Mouse (Mus musculus) limb, embryonic 10.5 days (tissue): ENCODE measurements around the gene H2afv. TPM values are rescaled to one million over a fixed set of nuclear protein-coding genes. Genes with fewer than 3 reads are reported as not detected.

Experiments used
- DNase-seq: peaks from one replicate; pipeline ENCODE4 v3.0.0-alpha.2; 2017; ENCODE audit warnings: low spot score
- H3K27ac ChIP-seq: fragments of 300-500 bp; sonication (generic); 2 replicates; pipeline ENCODE4 v1.5.1; 2016; ENCODE audit warnings: mild to moderate bottlenecking
- H3K27me3 ChIP-seq: fragments of 300-500 bp; sonication (generic); 2 replicates; pipeline ENCODE4 v1.6.1; 2016; ENCODE audit warnings: low read depth, mild to moderate bottlenecking; ENCODE audit not compliant: poor library complexity, severe bottlenecking
- H3K36me3 ChIP-seq: fragments of 300-500 bp; sonication (generic); 2 replicates; pipeline ENCODE4 v1.6.1; 2016; ENCODE audit warnings: mild to moderate bottlenecking, moderate library complexity
- H3K4me1 ChIP-seq: fragments of 300-500 bp; sonication (generic); 2 replicates; pipeline ENCODE4 v1.6.1; 2016
- H3K4me3 ChIP-seq: fragments of 300-500 bp; sonication (generic); 2 replicates; pipeline ENCODE4 v1.5.1; 2016; ENCODE audit warnings: mild to moderate bottlenecking, moderate library complexity
- H3K9me3 ChIP-seq: fragments of 300-500 bp; sonication (generic); replicated peaks from 2 replicates; pipeline ENCODE4 v1.6.1; 2016; ENCODE audit warnings: mild to moderate bottlenecking
- WGBS: fragments of 180-500 bp; shearing (Covaris S2); methylation state at CpG from one replicate; pipeline ENCODE4 v1.1.7; 2016; 5-methylcytosine and 5-hydroxymethylcytosine counted together
- microRNA-seq: library from miRNA; unstranded; fragments of <30 nt; microRNA quantifications from one replicate; pipeline ENCODE4, GENCODE M21; 2017
- polyA plus RNA-seq: library from polyadenylated mRNA; unstranded; fragments of >200 nt; fragmentation: Nextera tagmentation; extraction: Ambion mirVana; gene quantifications from 2 replicates; pipeline ENCODE4 v1.2.1, GENCODE M21; 2016

Gene H2afv
- polyA plus RNA-seq, 1 experiment from 2014 or later, result 781 TPM

DNA sequence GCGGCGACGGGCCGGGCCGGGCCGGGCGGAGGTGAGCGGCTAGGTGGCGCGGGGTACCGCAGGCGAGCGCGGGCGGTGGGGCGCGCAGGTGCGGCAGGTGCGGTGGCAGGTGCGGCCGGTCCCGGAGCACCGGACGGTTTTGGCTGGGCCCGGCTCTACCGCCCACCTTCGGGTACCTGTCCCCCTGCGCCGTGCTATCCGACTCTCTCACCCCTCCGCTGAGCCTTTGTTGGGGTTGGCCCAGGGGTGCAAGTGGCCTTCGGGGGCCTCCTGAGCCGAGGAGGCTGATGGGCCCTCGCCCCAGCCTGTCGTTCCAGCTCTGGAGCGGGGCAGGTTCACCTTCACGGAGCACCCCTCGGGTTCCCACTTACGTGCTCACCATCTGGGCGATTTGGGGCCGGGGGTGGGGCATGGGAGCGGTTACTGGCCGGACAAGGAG is 54.7 kb downstream of the H2afv start:
- Histone ChIP-seq H3K9me3 (no peaks in the 10 kb centered on the region), H3K27ac (peak overlapping the region; percentile 92), H3K4me3 (peak overlapping the region; percentile 84), H3K27me3 (no peaks in the 10 kb centered on the region), H3K4me1 (peaks cover 23% of the 10 kb centered on the region), H3K36me3 (peaks cover 28% of the 10 kb centered on the region)
- peak; percentile 56 for DNase-seq
- 6% methylated on average over 43 of the region's 43 CpGs for WGBS

DNA sequence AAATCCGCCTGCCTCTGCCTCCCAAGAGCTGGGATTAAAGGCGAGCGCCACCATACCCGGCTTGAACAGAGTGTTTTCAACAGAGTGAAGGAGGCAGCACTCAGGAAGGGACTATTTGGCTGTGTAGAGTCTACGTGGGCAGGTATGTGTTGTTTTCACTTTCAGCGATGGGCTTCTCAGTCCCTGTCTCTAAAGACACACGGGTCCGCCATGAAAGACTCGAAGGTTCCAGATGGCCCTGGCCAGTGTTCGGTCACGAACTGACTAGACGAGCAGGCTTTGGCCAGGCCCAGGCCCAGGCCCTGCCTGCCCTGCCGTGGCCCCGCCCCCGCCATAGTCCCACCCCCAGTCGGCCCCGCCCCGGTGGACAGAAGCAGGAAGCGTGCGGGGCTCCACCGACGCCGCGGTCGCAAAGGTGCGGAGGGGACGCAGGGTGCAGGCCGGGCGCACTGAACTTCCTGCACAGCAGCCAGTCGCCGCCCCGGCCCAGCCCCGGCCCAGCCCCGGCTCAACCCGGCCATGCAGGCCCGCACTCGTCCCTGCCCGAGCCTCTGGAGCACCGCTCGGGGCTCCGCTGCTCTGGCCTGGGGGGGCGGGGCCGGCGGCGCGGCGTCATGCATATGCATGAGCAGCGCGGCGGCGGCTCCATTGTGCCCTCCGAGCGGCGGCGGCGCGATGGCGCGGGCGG is 55.4 kb downstream of the H2afv start, which contains the start of gene Zmiz2:
Gene Zmiz2, plus strand, starts transcription at position 349 of the 688 bp plus-strand sequence.
- H3K36me3 ChIP-seq, result peaks cover 21% of the 10 kb centered on the region
- peak within 1 kb of the TSS; percentile 92 for H3K27ac ChIP-seq
- no peaks in the 10 kb centered on the region for H3K9me3 ChIP-seq
- DNase-seq, result peak; percentile 98
- peak within 1 kb of the TSS; percentile 84 for H3K4me3 ChIP-seq
- H3K27me3 ChIP-seq, result no peaks in the 10 kb centered on the region
- peaks cover 23% of the 10 kb centered on the region for H3K4me1 ChIP-seq
- 10% methylated on average over 52 of the region's 60 CpGs for WGBS

DNA sequence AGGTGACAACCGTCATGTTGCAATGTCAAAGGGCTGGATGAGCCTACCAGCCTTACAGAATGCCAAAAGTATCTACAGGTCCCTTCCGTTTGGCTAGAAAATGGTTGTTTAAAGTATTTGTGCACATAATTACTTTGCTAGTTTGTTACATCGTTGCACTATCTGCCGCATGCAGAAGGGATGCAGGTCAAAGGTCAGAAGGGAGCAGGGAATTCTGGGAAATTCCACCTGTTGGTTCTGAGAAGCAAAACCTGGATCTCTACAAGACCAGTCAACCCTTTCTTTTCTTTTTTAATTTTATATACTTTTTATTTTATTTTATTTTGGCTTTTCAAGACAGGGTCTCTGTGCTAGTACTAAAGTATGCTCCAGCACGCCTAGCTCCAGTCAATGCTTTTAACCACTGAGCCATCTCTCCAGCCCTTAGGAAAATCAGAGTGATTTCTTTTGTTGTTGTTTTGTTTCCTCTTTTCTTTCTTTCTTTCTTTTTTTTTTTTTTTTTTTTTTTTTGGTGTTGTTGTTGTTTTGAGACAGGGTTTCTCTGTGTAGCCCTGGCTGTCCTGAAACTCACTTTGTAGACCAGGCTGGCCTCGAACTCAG is 56.0 kb downstream of the H2afv start:
- H3K4me1 ChIP-seq, result peaks cover 23% of the 10 kb centered on the region
- peak overlapping the region; percentile 92 for H3K27ac ChIP-seq
- peak overlapping the region; percentile 84 for H3K4me3 ChIP-seq
- DNase-seq, result no peak
- no peaks in the 10 kb centered on the region for H3K27me3 ChIP-seq
- H3K36me3 ChIP-seq, result peaks cover 20% of the 10 kb centered on the region
- 91% methylated on average over 6 of the region's 6 CpGs for WGBS
- H3K9me3 ChIP-seq, result no peaks in the 10 kb centered on the region

DNA sequence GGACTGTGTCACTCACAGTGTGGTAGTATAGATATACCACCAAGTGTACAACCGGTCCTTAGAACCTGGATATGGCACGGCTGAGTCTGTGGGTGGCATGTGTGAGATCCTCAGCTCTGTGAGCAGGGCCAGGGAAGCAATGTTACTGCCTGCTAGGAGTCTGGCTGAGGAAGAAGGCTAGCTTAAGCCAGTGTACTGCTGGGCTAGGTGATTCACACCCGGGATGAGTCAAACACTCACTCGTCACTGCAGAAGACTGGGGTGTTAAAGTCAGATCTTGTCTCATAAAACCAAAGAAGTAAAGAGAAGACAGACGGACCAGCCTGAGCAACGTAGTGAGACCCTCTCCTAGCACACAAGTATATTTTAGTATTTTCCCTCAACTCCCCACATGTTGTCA is 63.3 kb downstream of the H2afv start:
- no peaks in the 10 kb centered on the region for H3K27me3 ChIP-seq
- WGBS, result 81% methylated on average over 6 of the region's 6 CpGs
- no peak overlapping the region for H3K27ac ChIP-seq
- H3K4me3 ChIP-seq, result no peak overlapping the region
- no peaks in the 10 kb centered on the region for H3K9me3 ChIP-seq
- no peak for DNase-seq
- no peaks in the 10 kb centered on the region for H3K36me3 ChIP-seq
- H3K4me1 ChIP-seq, result no peaks in the 10 kb centered on the region

Small RNA genes lying within 50 kb of the gene (microRNA-seq; reads per million reads assigned to microRNA genes)
- not detected for gene Gm22123
- gene Mir7651, result not detected

Other genes starting within 250 kb of the H2afv start
- gene A730071L15Rik, start 244.4 kb downstream of the H2afv start, polyA plus RNA-seq, result 0.29 and 0.53 TPM in 2 replicates
- 52.2 and 55.3 TPM in 2 replicates for gene Nudcd3, start 244.0 kb downstream of the H2afv start, polyA plus RNA-seq
- gene Npc1l1, start 214.3 kb downstream of the H2afv start, polyA plus RNA-seq, result 0.03 TPM in 1 of 2 replicates, not detected in the other
- 133 and 154 TPM in 2 replicates for gene Ddx56, start 176.7 kb downstream of the H2afv start, polyA plus RNA-seq
- 100.0 and 105 TPM in 2 replicates for gene Tmed4, start 169.6 kb downstream of the H2afv start, polyA plus RNA-seq
- gene Ogdh, start 152.8 kb downstream of the H2afv start, polyA plus RNA-seq, result 115 and 122 TPM in 2 replicates
- gene Zmiz2, start 55.4 kb downstream of the H2afv start, polyA plus RNA-seq, result 10.9 and 12.4 TPM in 2 replicates
- 5,840 and 6,698 TPM in 2 replicates for gene Ppia, start 29.0 kb downstream of the H2afv start, polyA plus RNA-seq
- gene Purb, start 31.5 kb upstream of the H2afv start, polyA plus RNA-seq, result 15.9 and 17.9 TPM in 2 replicates
- gene Myo1g, start 76.5 kb upstream of the H2afv start, polyA plus RNA-seq, result 0.80 and 0.86 TPM in 2 replicates
- 125 and 132 TPM in 2 replicates for gene Ccm2, start 102.4 kb upstream of the H2afv start, polyA plus RNA-seq
- 0.35 and 0.59 TPM in 2 replicates for gene Nacad, start 161.6 kb upstream of the H2afv start, polyA plus RNA-seq
- gene Tbrg4, start 181.6 kb upstream of the H2afv start, polyA plus RNA-seq, result 70.3 and 85.2 TPM in 2 replicates
- not detected in 2 replicates for gene Wap, start 194.2 kb upstream of the H2afv start, polyA plus RNA-seq
- 2.6 and 3.3 TPM in 2 replicates for gene Ramp3, start 214.1 kb upstream of the H2afv start, polyA plus RNA-seq